13 mouse cellular contexts compared by ENCODE assay signal in the genomic region with DNA sequence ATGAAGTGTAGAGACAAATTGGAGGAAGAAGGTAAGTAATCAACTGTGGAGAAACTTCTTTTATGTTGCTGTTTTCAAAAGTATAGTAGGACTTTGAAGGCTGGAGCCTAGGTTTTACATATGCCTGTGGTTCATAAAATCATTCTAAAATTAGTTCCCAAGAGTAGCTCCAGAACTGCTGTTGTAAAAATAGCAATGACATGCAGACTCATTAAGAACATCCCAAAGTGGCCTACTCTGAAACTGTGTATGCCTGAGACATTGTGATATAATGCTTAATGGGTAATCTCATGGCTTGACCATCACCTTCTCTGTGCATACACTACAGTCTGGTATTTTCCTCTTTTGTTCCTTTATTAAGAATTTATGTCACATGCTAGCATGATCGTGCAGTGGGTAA.
"Had no signal": no experiment of that assay in that cellular context is flagged by ENCODE, and none has a peak within 500 bp of the region (broad histone marks: within the 10 kb centered on the region; RNA-seq: fewer than 3 reads in every experiment).

No protein-coding gene starts in this region.

- H3K27me3 ChIP-seq: liver, embryonic 15.5 days; midbrain, embryonic 15.5 days; neural tube, embryonic 12.5 days had no signal

- H3K9ac ChIP-seq: liver, embryonic 15.5 days; midbrain, embryonic 15.5 days; neural tube, embryonic 12.5 days had no signal

- H3K36me3 ChIP-seq: limb, embryonic 10.5 days; liver, embryonic 15.5 days; midbrain, embryonic 15.5 days; neural tube, embryonic 12.5 days had no signal

- DNase-seq: kidney, postnatal 14 days; lung, adult 2 months; lung, postnatal 36 days; spleen, adult 18-20 months; thymus, adult 18-20 months; thymus, postnatal 14 days had no signal

- H3K27ac ChIP-seq: left cerebral cortex, adult 2 months; limb, embryonic 10.5 days; liver, embryonic 15.5 days; midbrain, embryonic 15.5 days; neural tube, embryonic 12.5 days had no signal

- H3K9me3 ChIP-seq: limb, embryonic 10.5 days; liver, embryonic 15.5 days; midbrain, embryonic 15.5 days; neural tube, embryonic 12.5 days had no signal

- H3K4me3 ChIP-seq: left cerebral cortex, adult 2 months; limb, embryonic 10.5 days; liver, embryonic 15.5 days; midbrain, embryonic 15.5 days; neural tube, embryonic 12.5 days had no signal

- H3K4me2 ChIP-seq: liver, embryonic 11.5 days; liver, embryonic 15.5 days; midbrain, embryonic 15.5 days; neural tube, embryonic 12.5 days had no signal

- H3K4me1 ChIP-seq: limb, embryonic 10.5 days; liver, embryonic 15.5 days; midbrain, embryonic 15.5 days; neural tube, embryonic 12.5 days had no signal

- ATAC-seq: lung, postnatal 0 days; midbrain, embryonic 15.5 days had no signal
